Mouse (Mus musculus): ENCODE results near the gene Gm20388. TPM values are rescaled to one million over a fixed set of nuclear protein-coding genes. Genes with fewer than 3 reads are reported as not detected.

Gm20388 gene
- total RNA-seq, 2 experiments from 2014 or later = 2.4 to 2.6 TPM

DNA sequence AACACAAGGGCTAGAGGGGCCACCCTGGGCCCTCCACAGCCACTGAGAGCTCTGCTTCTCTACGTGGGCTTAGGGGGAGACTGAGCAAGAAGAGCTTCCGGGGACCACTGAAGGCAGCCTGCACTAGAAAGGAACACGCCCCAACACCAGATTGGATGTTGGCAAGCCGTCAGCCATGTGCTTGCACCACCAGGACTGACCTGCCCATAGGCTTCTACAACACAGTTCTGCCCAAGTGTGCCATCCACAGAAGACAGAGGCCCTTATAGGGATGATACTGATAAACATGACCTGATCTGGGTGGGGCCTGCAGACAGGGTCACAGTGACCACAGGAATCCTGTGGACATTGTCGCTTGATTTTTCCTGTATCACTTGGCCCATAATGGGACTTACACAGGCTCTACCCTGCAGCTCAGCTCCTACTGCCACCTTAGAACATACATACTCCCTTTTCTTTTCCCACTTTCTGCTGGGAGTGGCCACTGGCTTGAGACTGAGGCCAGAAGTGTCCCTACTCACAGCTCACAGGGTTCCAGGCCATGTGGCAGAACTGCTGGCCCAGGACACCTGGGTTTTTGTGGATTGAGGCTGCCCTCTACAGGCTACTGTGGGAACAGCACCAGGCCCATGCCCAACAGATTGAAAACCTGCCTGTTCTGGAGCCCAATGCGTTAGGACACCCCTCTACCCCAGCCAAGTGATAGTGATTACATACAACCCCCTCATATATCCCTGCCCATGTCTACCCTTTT is 2422.3 kb downstream of the Gm20388 start:
- peak; percentile 79 to 86 for DNase-seq (ENCODE audit: extremely low spot score in 1 of 2, low spot score in 2 of 2)
- no peak overlapping the region for H3K4me3 ChIP-seq
- intact Hi-C loops (cut with DNase I) = loop anchor here (1.0 to 5.0 kb wide), 2 partner anchors 60 to 356 kb away; no protein-coding TSS in a partner anchor
- no peak overlapping the region for H3K27ac ChIP-seq
- TF ChIP-seq CTCF (IDR thresholded peaks at IDR 0.05) = peak; percentile 98

DNA sequence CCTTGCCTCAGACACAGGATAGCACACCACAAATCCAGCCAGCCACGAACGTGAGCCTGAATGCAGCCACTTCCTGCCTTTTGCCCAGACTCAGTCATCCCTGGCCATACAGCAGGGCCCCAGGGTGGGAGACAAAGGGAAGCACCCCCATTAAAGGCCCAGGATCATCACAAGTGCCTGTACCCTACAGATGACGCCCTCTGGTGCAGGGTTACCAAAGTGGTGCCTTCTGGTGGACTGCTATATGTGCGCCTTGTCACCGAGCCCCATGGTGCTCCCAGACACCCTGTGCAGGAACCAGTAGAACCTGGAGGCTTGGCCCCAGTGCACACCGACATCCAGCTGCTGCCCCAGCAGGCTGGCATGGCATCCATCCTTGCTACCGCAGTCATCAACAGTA is 2422.9 kb downstream of the Gm20388 start:
- no peak overlapping the region for H3K4me3 ChIP-seq
- intact Hi-C loops (cut with DNase I) = loop anchor here (1.0 to 5.0 kb wide), 2 partner anchors 60 to 356 kb away; no protein-coding TSS in a partner anchor
- DNase-seq (ENCODE audit: extremely low spot score in 1 of 2, low spot score in 2 of 2) = no peak
- TF ChIP-seq CTCF (IDR thresholded peaks at IDR 0.05) = no peak
- no peak overlapping the region for H3K27ac ChIP-seq

GRCm38 (mm10) chr8:122334791-122335490 is 2424.3 kb downstream of the Gm20388 start:
- DNase-seq (ENCODE audit: extremely low spot score in 1 of 2, low spot score in 2 of 2) = no peak
- no peak for TF ChIP-seq CTCF (IDR thresholded peaks at IDR 0.05)
- H3K4me3 ChIP-seq = no peak overlapping the region
- intact Hi-C loops (cut with DNase I) = loop anchor here (5.0 kb wide), 1 partner anchor 358 kb away; no protein-coding TSS in a partner anchor
- no peak overlapping the region for H3K27ac ChIP-seq

- no peak for TF ChIP-seq CTCF (IDR thresholded peaks at IDR 0.05)
- intact Hi-C loops (cut with DNase I) = no loop called here
- peak in 1 of 2 experiments; percentile 34 for DNase-seq (ENCODE audit: extremely low spot score in 1 of 2, low spot score in 2 of 2)
- Histone ChIP-seq H3K4me3 (peak overlapping the region; percentile 54), H3K27ac (peak overlapping the region; percentile 64)
Observed at GRCm38 (mm10) chr8:122335638-122336250, 2425.1 kb downstream of the Gm20388 start.

- Histone ChIP-seq H3K4me3 (peak overlapping the region; percentile 54), H3K27ac (peak overlapping the region; percentile 64)
- intact Hi-C loops (cut with DNase I) = no loop called here
- TF ChIP-seq CTCF (IDR thresholded peaks at IDR 0.05) = no peak
- peak; percentile 66 to 69 for DNase-seq (ENCODE audit: extremely low spot score in 1 of 2, low spot score in 2 of 2)
Observed at GRCm38 (mm10) chr8:122336251-122336910, 2425.7 kb downstream of the Gm20388 start.

GRCm38 (mm10) chr8:122338852-122339251 is 2428.2 kb downstream of the Gm20388 start:
- no peak for DNase-seq (ENCODE audit: extremely low spot score in 1 of 2, low spot score in 2 of 2)
- TF ChIP-seq CTCF (IDR thresholded peaks at IDR 0.05) = peak; percentile 38
- H3K27ac ChIP-seq = peak overlapping the region; percentile 13; the same call in 1 of the 2 replicates
- H3K4me3 ChIP-seq = no peak overlapping the region
- intact Hi-C loops (cut with DNase I) = loop anchor here (1.0 kb wide), 1 partner anchor 30 kb away; no protein-coding TSS in a partner anchor

- intact Hi-C loops (cut with DNase I) = no loop called here
- Histone ChIP-seq H3K4me3 (no peak overlapping the region), H3K27ac (no peak overlapping the region)
- DNase-seq (ENCODE audit: extremely low spot score in 1 of 2, low spot score in 2 of 2) = no peak
- TF ChIP-seq CTCF (IDR thresholded peaks at IDR 0.05) = no peak
Observed at GRCm38 (mm10) chr8:122340761-122341160, 2430.1 kb downstream of the Gm20388 start.

DNA sequence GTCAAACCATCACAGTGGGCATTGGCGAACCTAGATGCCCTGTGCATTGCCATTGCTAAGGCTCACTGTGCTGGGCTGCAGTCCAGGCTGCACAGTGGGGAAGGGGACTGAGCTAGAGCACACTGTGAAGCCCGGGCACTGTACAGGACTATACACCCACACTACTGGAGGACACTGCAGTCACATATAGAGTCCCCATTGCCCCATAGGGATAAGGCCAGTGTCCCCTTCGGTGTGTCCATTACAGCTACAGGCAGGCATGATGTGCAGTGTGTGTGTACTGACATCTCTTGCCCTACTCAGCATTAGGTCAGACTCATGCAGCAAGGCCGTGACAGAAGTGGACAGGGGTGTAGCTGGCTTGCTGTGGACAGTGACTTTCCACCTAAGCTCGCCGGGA is 2431.1 kb downstream of the Gm20388 start:
- intact Hi-C loops (cut with DNase I) = no loop called here
- no peak overlapping the region for H3K4me3 ChIP-seq
- peak overlapping the region; percentile 47 for H3K27ac ChIP-seq
- TF ChIP-seq CTCF (IDR thresholded peaks at IDR 0.05) = no peak
- no peak for DNase-seq (ENCODE audit: extremely low spot score in 1 of 2, low spot score in 2 of 2)

DNA sequence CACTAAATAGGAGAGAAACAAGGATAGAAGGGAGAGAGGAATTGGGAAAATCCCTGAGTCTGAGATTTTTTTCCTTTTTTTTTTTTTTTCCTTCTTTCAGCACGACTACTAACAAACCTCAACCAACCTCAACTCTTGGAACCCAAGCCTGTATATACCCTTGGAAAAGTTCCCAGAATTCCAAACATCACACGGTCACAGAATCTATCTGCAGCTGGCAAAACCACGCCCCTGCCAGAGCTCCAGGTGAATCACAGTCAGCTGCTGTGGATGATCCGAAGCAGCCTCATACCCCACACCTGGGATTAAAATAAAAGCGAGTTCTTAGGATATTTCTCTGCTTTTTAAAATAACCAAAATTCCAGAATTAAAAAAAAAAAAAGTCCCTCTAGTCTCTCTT is 2431.7 kb downstream of the Gm20388 start:
- Histone ChIP-seq H3K27ac (peak overlapping the region; percentile 74), H3K4me3 (no peak overlapping the region)
- intact Hi-C loops (cut with DNase I) = no loop called here
- no peak for DNase-seq (ENCODE audit: extremely low spot score in 1 of 2, low spot score in 2 of 2)
- no peak for TF ChIP-seq CTCF (IDR thresholded peaks at IDR 0.05)

- H3K4me3 ChIP-seq = peak overlapping the region; percentile 36
- no peak; the same call in 1 of the 2 replicates for TF ChIP-seq CTCF (IDR thresholded peaks at IDR 0.05)
- intact Hi-C loops (cut with DNase I) = no loop called here
- H3K27ac ChIP-seq = peak overlapping the region; percentile 74
- DNase-seq (ENCODE audit: extremely low spot score in 1 of 2, low spot score in 2 of 2) = peak; percentile 54 to 59
Observed at GRCm38 (mm10) chr8:122342806-122343209, 2432.2 kb downstream of the Gm20388 start.

- intact Hi-C loops (cut with DNase I) = no loop called here
- DNase-seq (ENCODE audit: extremely low spot score in 1 of 2, low spot score in 2 of 2) = no peak
- no peak for TF ChIP-seq CTCF (IDR thresholded peaks at IDR 0.05)
- H3K4me3 ChIP-seq = peak overlapping the region; percentile 36
- H3K27ac ChIP-seq = peak overlapping the region; percentile 74
Observed at GRCm38 (mm10) chr8:122343341-122343740, 2432.7 kb downstream of the Gm20388 start.
